Mouse (Mus musculus) ovary, postnatal 36 days (tissue): ENCODE measurements at regions not wholly inside any gene's neighbourhood (a gene's known extent, or its start where the extent isn't known, plus 50 kb on each side); places are given as distances from the start of the nearest gene placed in this dataset.

Experiments
- DNase-seq: peaks from one replicate; pipeline ENCODE4 v3.0.0; 2022; ENCODE audit warnings: low spot score, mixed read lengths

DNA sequence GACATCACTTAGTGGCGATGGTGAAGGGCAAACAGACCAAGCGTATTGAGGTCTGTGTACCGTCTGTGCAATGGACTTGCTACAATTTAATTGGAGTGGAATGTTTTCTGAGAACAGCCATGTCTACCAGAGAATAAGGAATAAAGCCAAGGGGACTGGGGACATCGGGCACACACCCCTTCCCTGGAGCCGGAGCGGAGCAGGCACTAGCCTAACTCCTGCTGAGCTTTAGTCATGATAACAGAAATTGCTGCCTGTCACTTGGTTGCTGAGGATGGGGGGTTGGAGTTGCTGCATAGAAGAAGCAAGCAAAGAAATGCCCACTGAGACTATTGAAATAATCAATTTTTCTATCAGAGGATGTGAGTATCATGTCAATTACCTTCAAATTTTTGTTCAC lies 549.5 kb upstream of the Mki67 start:
- DNase-seq: no peak

DNA sequence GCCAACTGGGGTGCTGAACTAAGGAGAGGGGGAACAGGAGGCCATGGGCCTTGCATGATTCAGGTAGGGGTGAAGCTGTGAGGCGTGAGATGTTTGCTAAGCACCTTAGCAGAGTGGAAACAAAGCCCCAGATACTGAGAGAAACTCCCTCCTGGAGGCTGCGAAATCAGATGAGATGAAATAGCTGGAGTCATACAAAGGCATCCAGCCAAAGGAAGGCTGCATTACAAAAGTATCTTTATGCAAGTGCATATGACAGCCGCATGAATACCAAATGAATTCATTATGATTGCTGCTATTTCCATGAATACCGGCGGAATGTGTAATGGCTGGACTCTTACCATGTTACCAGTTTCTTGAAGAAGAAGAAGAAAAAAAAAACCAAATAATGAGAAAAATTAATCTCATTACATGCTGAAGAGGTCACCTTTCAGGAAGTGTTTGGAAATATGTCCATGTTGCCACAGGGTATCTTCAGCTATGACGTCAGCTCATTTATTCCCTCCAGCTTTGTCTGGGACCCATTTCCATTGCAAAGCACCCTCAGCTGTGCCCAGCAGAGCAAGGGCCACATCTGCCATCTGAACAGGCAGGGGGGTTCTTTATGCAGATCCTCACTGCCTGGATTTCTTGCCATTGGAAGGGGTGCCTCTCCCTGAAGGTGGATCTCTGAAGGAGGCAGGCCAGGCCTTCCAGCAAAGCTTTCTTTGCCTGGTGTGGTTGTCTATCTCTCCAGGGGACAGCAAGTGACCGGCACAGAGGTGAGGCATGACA lies 551.7 kb upstream of the Mki67 start:
- DNase-seq: no peak

DNA sequence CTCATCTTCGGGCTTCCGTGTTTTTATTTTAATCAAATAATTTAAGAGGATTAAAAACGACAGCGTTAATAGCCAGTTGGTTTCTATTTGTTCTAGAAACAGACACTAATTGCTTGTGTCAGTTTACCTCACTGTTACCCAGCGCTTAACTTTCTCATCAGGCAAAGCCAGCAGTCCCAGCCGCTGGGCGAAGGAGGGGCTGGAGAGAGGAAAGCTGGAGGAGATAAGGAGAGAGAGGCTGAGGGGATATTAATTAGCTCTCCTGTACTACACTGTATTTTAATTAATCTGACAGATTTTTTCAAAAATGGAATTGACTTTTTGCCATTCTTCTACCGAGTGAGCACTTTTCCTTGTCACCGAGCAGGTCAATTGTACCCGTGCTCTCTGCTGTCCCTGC lies 559.5 kb upstream of the Mki67 start:
- no peak for DNase-seq

DNA sequence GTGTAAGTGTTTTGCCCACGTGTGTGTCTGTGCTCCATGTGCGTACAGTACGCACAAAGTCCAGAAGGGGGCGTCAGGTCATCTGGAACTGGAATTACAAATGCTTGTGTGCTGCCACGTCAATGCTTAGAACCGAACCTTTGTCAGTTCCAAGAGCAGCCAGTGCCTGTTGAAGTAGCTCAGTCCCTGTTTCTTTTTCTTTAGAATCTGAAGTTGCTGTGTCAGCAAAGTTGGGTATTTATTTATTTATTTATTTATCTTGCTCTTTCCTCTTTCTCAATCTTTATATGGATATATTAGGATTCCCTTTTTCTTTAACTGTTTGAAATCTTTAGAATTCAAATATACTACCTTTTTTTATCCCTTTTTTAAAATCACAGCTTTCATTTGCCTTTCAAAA lies 567.6 kb upstream of the Mki67 start:
- no peak for DNase-seq

DNA sequence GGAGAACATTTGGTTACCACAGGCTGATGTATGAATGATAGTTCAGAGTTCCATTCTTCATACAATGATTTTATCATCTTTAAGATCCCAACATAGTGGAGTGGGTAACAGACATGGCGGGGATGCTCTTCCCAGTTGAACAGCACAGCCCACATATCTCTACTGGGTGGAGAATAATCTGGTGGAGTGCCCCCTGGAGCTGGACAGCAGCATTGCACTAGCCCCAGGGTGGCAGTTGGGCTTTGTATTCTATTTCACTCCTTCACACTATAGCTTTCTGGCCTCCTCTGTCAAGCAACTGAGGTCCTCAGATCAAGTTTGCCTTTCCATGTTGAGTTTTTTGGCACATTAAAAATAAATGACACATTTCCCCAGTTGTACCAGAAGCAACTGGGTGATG lies 569.4 kb upstream of the Mki67 start:
- DNase-seq: no peak

DNA sequence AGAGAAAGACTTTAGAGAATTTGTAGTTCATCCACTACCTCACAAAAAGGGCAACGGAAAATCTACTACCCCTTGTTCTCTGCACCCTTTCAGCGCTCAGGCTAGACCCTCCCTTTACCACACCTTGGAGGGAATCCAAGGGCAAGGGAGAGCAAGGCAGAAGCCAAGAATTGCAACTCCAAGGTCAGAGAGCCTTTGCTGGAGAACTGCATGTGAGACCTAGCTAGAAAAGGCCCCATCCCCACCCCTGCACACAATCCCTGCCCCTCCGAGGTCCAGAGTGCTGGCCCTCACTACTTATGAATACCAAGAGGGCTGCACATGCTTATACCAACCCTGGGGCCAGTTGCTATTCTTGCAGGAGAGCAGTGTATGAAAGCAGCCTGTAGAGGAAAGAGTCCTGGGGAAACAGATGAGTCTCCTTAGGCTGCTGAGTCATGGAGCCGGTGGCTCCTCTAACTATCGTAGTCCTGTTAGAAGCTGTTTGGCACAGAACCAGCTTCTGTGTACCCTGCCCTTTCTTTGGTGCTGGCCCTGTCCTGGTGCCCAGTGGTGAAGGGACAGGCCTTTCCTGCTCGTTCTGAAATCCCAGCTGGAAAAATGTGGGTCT lies 577.5 kb upstream of the Mki67 start:
- peak; percentile 39 for DNase-seq

DNA sequence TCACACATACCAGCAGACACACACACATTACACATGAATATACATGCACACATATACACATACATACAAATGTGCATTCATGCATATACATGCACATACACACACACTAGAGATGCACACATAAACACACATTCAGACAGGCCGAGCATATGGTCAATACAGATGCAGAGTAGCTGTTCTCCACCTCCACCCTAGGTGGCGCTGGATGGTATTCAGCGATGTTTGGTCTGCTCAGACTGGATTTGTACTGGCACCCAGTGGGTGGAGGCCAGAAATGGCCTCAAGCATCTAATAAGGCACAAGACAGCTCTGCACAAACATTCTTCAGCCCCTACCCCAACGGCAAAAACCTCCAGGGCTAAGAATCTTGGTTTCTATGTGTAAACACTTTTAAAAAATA lies 578.3 kb upstream of the Mki67 start:
- DNase-seq: peak; percentile 26

DNA sequence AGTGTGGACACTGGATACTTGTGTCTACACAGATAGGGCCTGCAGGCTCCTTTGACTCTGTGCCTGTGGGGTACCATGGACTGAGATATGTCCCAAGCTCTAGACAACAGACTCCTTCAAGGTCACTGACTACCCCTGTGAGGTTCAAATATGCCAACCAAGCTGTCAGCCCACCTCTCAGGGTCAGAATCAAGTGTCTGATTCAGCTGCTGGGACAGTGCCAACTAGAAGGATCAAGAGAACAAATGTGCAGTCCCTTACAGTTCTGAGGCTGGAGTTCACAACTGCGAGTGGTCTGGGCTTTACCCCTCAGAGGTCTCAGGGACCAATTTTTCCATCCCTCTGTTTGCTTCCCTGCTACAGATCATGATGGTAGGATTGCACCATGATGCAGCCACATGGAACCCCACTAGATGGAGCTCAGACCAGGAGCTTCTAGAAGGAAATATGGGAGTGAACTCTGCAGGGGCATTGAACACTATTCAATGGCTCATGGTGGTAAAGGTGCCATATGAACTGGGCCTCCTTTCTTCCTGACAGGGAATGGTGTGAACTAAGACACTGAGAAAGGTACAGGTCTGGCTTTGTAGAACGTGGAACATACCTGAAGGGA lies 581.8 kb upstream of the Mki67 start:
- no peak for DNase-seq

DNA sequence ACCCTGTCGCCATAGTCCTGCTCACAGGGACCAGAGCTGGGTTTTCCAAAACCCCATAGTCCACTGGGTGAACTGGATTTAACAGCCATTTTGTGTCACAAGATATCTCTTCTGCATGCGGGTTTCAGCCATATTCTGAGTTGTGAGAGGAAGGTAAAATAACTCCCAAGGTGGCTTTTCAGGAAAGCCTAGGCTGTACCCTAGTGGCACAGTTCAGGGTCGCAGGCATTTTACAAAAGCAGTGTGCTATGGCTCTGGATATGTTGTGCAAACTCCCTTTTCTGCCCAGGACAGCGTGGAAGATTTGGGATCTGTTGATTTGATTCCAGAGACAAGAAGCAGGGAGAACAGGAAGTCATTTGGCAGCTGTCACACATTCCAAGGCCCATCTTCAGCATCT lies 588.3 kb upstream of the Mgmt start:
- no peak for DNase-seq

DNA sequence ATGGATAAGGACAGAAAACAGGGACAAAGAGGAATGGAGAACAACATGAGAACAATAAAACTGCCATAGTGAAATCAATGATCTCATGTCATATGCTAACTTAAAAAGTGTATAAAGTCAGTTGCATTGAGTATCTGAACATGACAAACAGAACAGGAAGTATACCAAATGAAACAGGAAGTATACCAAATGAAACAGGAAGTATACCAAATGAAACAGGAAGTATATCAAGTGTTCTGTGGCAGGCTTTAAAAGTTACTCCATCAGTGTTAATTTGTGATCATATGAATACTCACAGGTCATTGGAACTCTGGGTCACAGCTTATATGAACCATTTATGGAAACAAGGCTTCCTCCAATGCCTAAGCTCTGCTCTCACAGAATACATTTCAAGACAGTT lies 585.6 kb upstream of the Mgmt start:
- no peak for DNase-seq

DNA sequence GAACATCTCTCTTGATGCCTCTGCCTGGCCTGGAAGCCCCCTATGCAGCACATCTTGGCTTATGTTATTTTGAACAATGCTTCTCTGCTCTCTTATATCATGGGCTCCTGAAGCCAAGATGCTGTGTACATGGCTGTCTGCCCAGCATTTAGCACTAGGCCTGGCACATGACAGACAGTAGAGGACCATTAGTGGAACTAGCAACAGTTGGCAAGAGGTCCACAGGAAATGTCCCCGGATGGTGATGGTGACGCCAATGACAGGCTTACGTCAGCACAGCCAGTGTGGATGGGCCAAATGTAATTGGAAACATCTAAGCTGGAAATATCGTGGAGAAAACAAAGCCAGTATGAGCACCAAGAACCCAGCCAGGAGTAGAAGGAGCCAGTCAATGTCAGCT lies 567.1 kb upstream of the Mgmt start:
- DNase-seq: no peak

DNA sequence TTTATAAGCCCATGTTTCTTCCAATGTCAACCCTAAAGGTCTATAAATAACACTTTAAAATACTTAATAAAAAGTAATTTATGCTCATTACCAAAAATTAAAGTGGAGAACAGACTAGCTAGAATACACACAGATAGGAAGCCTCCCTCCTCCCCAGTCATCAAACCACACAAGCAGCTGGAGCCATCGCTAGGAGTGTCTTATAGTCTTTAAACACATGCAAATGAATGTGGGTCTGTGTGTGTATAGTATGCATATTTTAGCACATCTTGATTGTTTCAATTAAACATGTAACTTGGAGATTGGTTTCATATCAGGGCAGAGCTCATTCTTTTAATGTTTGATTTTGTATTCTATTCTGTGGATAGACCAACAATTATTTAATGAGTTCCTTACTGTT lies 564.0 kb upstream of the Mgmt start:
- no peak for DNase-seq

DNA sequence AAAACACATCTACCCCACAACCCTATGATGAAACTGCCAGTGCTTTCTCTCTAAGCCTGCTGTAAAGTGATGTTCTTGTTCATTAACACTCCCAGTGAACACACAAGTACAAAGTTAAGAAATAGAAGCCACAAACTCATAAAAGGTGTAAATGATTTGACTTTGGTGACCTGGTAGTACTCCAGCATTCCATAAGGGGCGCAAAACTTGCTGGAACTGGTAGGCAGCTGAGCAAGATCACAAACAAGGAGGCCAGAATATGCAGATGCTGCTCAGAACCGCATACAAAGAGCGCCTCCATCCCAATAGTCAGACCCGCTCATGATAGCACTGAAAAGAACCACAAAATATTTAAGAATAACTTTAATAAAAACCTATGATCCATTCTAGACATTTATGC lies 561.6 kb upstream of the Mgmt start:
- no peak for DNase-seq

DNA sequence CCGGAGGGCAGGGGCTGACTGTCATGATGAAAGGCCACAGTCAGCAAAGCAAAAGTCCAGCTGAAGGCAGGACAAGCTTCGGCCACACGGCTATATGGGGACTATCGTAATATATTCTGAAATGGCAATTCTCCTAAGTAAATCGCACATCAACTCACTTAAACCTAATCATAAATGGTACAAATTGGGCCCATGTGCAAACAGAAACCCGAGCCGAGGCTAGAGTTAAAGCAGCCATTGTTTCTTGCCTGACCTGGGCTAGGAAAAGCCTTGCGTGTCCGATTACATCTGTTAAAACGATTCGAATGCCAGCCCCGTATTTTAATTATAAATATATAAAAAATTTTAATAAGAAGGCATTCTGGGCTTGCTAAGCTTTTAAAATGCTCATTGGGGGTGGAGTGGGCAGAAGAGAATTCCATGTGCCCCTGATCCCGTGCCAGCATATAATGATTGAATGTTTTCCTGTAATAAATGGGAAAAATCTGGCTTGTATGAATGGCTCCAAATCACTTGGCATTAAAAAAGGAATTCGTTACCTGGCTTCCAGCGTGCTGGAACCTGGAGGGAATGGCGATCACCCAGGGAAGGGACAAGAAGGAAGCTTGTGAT lies 552.7 kb upstream of the Mgmt start:
- no peak for DNase-seq

DNA sequence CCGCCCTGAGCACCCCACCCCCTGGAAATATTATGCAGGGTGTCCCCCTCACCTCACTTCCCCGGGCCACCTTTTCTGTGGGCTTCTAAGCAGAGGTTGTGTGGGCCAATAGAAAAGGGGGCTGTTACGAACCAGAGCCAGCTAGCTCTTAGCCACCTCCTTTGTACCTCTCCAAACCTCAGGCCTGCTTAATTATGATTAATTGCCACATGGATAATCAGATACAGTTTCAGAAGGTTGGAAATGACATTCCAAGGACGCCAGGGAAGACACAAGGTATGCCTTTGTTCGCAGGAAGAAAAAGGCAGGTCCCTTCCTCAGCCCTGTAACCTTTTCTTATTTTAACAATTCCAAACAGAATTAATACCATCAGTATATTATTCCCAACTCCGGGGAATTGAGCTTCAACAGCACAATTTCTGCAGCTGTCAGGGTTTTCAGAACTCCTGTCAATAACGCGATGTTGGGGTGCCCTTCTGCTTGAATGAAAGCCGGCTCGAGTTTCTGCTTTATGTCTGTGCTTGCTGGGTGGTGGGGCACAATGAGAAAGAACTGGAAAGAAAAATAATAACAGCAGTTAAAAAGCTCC lies 552.1 kb upstream of the Mgmt start:
- no peak for DNase-seq

DNA sequence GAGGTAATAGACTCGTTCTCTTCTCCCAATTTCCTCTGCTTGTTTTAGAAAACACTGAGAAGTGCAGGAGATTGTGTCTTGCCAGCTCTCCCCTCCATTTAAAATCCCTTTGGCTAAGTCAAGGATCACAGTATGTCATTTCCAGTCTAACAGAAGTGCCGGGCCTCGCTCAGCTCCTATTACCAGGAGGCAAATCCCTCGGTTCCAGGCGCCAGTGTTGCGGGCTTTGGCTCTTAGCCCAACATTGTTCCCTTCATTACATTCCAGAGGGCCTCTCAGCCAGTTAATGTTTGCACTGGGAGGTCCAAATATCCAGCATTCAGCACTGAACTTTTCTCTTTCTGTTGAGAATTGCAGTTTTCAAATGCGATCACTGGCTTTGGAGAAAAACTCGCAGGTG lies 551.6 kb upstream of the Mgmt start:
- peak; percentile 22 for DNase-seq

DNA sequence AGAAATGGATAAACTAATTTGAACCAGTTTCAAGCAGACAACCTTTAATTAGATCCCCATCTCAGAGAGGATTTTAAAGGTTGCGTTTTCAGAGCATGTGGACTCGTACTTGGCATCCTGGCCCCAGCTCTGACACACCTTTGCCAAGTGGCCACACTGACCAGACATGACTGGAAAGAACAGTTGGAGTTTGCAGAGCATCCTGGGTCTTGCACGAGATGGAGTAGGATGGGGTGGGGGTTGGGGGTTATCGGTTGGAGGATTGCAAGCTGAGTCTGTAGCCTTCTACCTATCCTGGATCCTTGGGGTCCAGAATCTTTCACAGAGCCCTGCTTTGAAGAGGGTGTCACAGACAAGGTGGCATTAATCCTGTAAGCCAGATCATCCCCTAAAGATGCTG lies 550.9 kb upstream of the Mgmt start:
- DNase-seq: no peak

DNA sequence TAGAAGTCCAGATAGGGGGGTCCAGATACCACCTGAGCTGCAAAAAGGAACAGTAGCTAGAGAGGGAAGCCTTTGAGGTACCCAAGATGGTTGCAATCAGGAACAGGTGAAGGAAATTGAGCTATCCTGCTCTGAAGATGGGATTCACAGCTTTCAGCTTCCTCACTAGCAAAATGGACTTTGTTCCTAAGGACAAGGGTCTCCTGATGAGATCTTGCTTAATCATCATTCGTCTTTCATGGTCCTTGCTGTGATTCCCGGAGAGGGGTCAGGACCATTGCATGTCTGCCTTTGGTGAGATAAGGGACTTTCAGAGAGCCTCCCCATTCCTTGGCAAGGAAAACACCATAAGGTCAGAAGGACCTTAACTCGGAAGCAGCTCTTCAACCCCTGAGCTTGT lies 549.4 kb upstream of the Mgmt start:
- DNase-seq: no peak

DNA sequence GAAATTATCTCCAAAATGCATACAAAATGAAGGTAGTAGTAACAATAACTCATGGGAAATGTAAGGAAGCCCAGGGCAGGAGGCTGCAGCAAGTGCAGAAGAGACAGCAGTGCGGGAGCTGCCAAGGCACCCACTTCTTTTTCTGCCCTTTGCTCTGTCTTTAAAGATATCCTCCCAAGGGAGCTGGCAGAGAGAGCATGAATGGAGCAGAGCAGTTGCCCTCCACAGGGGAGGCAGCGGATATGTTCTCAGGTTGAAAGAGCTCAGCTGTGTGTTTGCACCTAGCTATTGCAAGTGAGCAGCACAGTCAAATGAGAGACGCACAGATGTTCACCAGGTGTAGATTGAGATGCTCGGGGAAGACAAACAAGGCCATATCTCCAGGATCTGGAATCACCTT lies 547.9 kb upstream of the Mgmt start:
- DNase-seq: no peak

DNA sequence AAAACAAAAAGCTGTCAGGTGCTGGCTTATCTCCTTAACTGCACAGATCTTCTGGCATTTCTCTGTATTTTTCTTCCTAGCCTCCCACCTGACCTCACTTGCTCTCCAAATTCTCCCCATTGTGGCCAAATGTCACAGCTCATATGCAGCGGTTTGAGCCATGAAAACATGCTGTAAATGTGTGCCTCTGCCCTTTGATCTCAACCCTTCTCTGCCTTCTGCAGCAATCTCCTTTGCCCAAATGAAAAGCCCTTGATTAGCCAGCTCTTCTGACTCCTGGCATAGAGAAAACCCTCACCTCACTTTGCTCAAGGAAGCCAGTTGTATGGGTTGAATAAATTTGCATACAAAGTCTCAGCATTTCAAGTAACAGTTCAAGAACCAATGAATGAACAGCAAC lies 546.1 kb upstream of the Mgmt start:
- DNase-seq: no peak

DNA sequence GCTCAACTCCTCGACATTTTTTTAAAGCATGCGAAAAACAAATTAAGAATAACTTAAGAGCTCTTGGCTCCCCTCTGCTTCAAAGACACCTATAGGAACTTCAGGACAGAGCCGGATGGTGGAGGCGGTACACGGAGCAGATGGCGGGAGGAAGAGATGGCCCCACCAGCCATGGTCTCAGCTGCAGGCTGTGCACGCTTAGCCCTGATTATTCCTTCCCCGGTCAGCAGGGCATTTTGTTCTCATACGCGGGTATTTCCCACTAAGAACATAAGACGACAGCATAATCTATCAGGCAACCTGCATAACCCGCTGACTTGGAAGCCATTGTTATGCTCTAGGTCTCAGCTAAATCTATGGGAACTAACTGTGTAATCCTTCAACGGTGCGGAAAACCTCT lies 544.8 kb upstream of the Mgmt start:
- no peak for DNase-seq

DNA sequence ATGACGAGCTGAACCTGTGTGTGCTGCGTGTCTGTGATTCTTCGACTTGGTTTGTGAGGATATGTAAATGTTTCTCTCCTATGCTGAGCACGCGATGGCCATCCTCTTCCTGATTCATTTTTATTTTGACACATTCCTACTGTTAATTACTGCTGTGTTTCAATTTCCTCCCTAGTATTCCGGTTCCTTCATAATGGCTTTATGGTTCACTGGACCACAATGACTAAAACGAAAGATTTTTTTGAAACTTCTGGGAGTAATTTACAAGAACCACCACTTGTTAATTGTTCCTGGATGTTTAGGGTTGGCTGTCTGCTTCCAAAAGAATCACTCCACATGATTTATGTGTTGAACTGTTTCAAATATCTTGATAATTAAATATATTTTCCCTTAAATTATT lies 537.4 kb upstream of the Mgmt start:
- no peak for DNase-seq
